Mouse (Mus musculus): ENCODE measurements around the gene Sfmbt1. TPM values are rescaled to one million over a fixed set of nuclear protein-coding genes. Genes with fewer than 3 reads are reported as not detected.

The Sfmbt1 gene
- total and polyA plus RNA-seq, 3 experiments, result 9.4 to 33.0 (median 13.7) TPM

DNA sequence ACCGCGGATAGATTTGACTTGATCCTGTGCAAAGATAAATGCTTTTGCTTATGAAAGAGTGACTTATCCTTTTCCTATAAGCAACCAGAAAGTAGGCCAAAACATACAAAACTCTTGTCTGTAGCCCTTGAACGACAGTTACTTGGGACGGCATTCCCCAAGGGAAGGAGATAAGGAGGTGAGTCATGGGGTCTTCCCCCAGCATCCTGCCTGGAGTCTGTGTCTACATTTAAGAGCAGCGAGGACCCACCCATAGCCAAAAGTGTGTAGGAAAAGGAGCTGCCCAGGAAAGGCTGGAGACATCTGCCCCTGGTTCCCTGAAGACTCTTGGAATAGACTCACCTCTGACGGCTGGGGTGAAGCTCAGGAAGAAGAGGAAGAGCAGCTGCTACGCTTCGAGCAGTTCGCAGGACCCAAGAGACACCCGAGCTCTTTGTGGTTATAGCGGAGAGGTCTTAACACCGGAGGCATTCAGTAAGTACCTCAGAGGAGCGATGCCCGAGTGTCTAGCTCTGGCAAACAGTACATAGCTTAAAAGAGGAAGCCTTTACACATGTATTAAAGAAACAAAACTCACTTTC lies 122.9 kb downstream of the Sfmbt1 start:
- Histone ChIP-seq H3K27ac (ENCODE audit: control insufficient read depth, low read depth, low read length) (no peak overlapping the region), H3K36me3 (ENCODE audit: control insufficient read depth in 1 of 2, insufficient read depth in 2 of 2, low read length in 2 of 2) (peaks cover 0 to 2% of the 10 kb centered on the region in 2 experiments; a peak in 1 of 4 replicates), H3K4me3 (ENCODE audit: control insufficient read depth in 1 of 2, insufficient read depth in 1 of 2, low read depth in 2 of 2, low read length in 2 of 2) (no peak overlapping the region), H3K4me1 (ENCODE audit: control insufficient read depth in 1 of 2, insufficient read depth in 2 of 2, low read length in 2 of 2) (no peaks in the 10 kb centered on the region), H3K9me3 (replicated peaks; ENCODE audit: insufficient read depth, low read length) (no peaks in the 10 kb centered on the region), H3K79me2 (ENCODE audit: control insufficient read depth, insufficient read depth, low read length, poor library complexity) (0 out of 2 replicates have a peak, but pooled peaks cover 2% of the 10 kb centered on the region), H3K9ac (ENCODE audit: control insufficient read depth, low read depth, low read length, poor library complexity, severe bottlenecking) (no peak overlapping the region), H3K27me3 (ENCODE audit: control insufficient read depth in 1 of 2, insufficient read depth in 2 of 2, low read length in 2 of 2) (no peaks in the 10 kb centered on the region)
- no peak for TF ChIP-seq RAD21 (IDR thresholded peaks at IDR 0.05; ENCODE audit: low read depth, low read length)
- no peak for TF ChIP-seq MXI1 (IDR thresholded peaks at IDR 0.05; ENCODE audit: low read depth, low read length)
- no peak for TF ChIP-seq GABPA (IDR thresholded peaks at IDR 0.05; ENCODE audit: low read depth, low read length)
- no peak for TF ChIP-seq ZMIZ1 (IDR thresholded peaks at IDR 0.05; ENCODE audit: low read depth, low read length)
- no peak for DNase-seq (ENCODE audit: low read depth, low spot score)

DNA sequence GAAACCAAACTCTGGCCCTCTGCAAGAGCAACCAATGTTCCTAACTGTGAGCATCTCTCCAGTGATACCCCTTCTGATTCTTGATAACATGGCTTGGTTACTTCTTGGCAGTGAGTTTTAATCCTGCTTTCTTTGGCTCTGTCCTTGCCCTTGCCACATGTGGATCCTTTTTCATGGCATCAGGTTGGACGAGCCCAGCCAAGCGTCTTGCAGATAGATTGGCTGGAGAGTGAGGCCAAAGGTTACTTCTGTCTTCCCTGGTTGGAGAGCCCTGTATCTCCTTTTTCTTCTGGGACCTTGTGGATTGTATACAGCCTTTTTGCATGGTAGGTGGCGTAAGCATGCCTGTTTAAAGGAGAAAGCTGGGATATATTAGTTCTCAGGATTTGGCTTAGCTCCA lies 129.1 kb downstream of the Sfmbt1 start:
- Histone ChIP-seq H3K27me3 (ENCODE audit: control insufficient read depth in 1 of 2, insufficient read depth in 2 of 2, low read length in 2 of 2) (no peaks in the 10 kb centered on the region), H3K36me3 (ENCODE audit: control insufficient read depth in 1 of 2, insufficient read depth in 2 of 2, low read length in 2 of 2) (no peaks in the 10 kb centered on the region), H3K9ac (ENCODE audit: control insufficient read depth, low read depth, low read length, poor library complexity, severe bottlenecking) (no peak overlapping the region), H3K27ac (ENCODE audit: control insufficient read depth, low read depth, low read length) (no peak overlapping the region), H3K9me3 (replicated peaks; ENCODE audit: insufficient read depth, low read length) (no peaks in the 10 kb centered on the region), H3K4me3 (ENCODE audit: control insufficient read depth in 1 of 2, insufficient read depth in 1 of 2, low read depth in 2 of 2, low read length in 2 of 2) (no peak overlapping the region), H3K4me1 (ENCODE audit: control insufficient read depth in 1 of 2, insufficient read depth in 2 of 2, low read length in 2 of 2) (no peaks in the 10 kb centered on the region), H3K79me2 (ENCODE audit: control insufficient read depth, insufficient read depth, low read length, poor library complexity) (no peaks in the 10 kb centered on the region)
- DNase-seq (ENCODE audit: low read depth, low spot score), result no peak
- TF ChIP-seq MEF2A (IDR thresholded peaks at IDR 0.05; ENCODE audit: extremely low read depth, insufficient replicate concordance, low read depth, low read length, poor library complexity, severe bottlenecking) (no peak), JUND (IDR thresholded peaks at IDR 0.05; ENCODE audit: low read depth, low read length) (no peak), ELF1 (IDR thresholded peaks at IDR 0.05; ENCODE audit: low read depth, low read length) (no peak), BHLHE40 (IDR thresholded peaks at IDR 0.05; ENCODE audit: borderline replicate concordance, low read depth, low read length) (no peak), MYB (IDR thresholded peaks at IDR 0.05; ENCODE audit: low read depth, low read length) (no peak), E2F4 (IDR thresholded peaks at IDR 0.05; ENCODE audit: borderline replicate concordance, low read depth, low read length) (no peak), UBTF (IDR thresholded peaks at IDR 0.05; ENCODE audit: borderline replicate concordance, insufficient read depth, low read depth, low read length) (no peak), RAD21 (IDR thresholded peaks at IDR 0.05; ENCODE audit: low read depth, low read length) (no peak), MAX (IDR thresholded peaks at IDR 0.05; ENCODE audit: low read length) (no peak), EP300 (IDR thresholded peaks at IDR 0.05; ENCODE audit: low read depth in 1 of 2, low read length in 2 of 2) (no peak), MYC (IDR thresholded peaks at IDR 0.05; ENCODE audit: low read depth, low read length) (no peak), NELFE (IDR thresholded peaks at IDR 0.05; ENCODE audit: low read depth, low read length) (no peak), TAL1 (IDR thresholded peaks at IDR 0.05; ENCODE audit: low read length) (no peak), RCOR1 (IDR thresholded peaks at IDR 0.05; ENCODE audit: low read depth, low read length) (no peak), MXI1 (IDR thresholded peaks at IDR 0.05; ENCODE audit: low read depth, low read length) (no peak), SMC3 (IDR thresholded peaks at IDR 0.05; ENCODE audit: low read depth, low read length) (no peak), MAZ (IDR thresholded peaks at IDR 0.05; ENCODE audit: low read depth, low read length) (no peak), HCFC1 (IDR thresholded peaks at IDR 0.05; ENCODE audit: low read depth, low read length) (no peak)

Measured in MEL (cell line).